Mouse (Mus musculus): ENCODE measurements around the gene 5730507C01Rik.
"Not testable (repeated sequence)": the region's sequence is repeated elsewhere in the genome, so short reads cannot be mapped to it uniquely, and the experiment has no call there.

The 5730507C01Rik gene

GRCm38 (mm10) chr12:18514171-18514570 lies at the start of gene 5730507C01Rik:
Gene 5730507C01Rik (plus strand): TSS chr12:18514510.
- DNase-seq (ENCODE audit: low read depth), result no peak

GRCm38 (mm10) chr12:18514616-18515015 lies 306 bp downstream of the 5730507C01Rik start:
- DNase-seq (ENCODE audit: low read depth), result not testable (repeated sequence)

DNA sequence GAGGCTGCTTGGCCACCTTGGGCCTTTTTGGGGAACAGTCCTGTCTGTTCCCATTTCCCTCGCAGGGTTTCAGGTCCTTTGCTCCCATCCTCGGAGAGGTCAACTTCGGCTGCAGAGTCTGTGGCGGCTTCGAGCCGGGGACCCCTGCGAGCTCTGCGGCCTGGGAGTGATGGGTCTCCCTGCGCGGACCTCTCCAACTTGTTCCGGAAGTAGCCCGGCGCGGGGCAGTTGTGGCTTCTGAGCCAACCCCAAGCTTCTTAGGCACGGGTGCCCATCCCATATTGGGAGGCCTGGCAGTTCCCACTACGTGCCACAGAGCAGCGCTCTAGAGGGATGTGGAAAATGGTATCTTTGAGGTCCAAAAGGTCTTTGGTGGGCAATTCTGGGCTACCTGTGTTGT lies 767 bp downstream of the 5730507C01Rik start:
- not testable (repeated sequence) for DNase-seq (ENCODE audit: low read depth)
